Mouse (Mus musculus) heart, adult 2 months (tissue): Measurements from ENCODE around the gene Fam89b.
A peak's percentile ranks its signal among the peaks of the same experiment; 100 is the strongest.

Experiments used
- CTCF ChIP-seq: fragments of 200-600 bp; IDR thresholded peaks from 2 replicates; pipeline ENCODE4 v1.8.1; 2022; ENCODE audit warnings: antibody characterized with exemption, mild to moderate bottlenecking, moderate library complexity
- EP300 ChIP-seq: fragments of 200-500 bp; IDR thresholded peaks from 2 replicates; pipeline ENCODE4 v1.6.1; 2011; ENCODE audit warnings: low read depth, low read length, control low read depth; ENCODE audit not compliant: insufficient read depth
- POLR2A ChIP-seq: fragments of 200-500 bp; IDR thresholded peaks from 2 replicates; pipeline ENCODE4 v1.6.1; 2011; ENCODE audit warnings: mild to moderate bottlenecking, low read depth, low read length, control low read depth; ENCODE audit not compliant: insufficient read depth

DNA sequence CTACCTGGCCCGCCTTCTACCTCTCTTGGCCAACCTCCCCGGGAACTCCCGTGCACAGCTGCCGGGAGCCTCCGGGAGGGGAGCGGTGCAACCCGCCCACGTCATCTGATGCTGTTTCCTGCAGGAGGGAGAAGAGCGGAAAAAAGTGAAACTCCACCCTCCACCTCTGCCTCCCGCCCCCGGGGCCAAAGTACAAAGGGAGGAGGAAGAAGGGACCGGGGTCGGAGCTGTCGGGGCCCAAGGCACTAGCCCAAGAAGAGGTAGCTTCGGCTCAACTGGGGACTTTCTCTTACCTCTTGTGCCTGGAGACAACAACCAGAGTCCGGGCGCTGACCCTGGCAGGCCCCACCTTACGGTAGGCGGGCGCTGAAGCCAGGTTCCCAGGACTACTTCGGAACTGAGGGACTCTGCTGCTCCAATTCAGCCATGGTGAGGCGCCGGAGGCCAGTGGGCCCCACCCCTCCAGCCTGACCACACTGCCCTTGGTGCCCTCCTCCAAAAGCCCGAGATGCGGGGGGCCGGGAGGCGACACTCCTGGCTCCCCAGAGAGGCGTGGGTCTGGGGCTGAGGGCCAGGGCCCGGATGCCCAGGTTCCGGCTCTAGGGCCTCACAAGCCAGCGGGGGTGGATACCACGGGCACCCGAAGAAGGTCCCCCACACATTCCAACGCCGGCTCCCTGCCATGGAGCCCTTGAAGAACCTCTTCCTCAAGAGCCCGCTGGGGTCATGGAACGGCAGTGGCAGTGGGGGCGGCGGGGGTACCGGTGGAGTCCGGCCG, 39.7 kb downstream of the Fam89b start:
- TF ChIP-seq CTCF: peak; percentile 11; the same call in 1 of the 2 replicates
- 0 out of 2 replicates have a peak, but pooled peaks have one; percentile 16 for TF ChIP-seq EP300
- peak; percentile 90 for TF ChIP-seq POLR2A
